In genomic region chr10:58370559-58370958, GRCm38 (mm10) we compare ENCODE assay signal across 7 mouse cellular contexts. TPM values are rescaled to one million over a fixed set of nuclear protein-coding genes. Genes with fewer than 3 reads are reported as not detected.
DNase-seq lines count a peak whose midpoint lies in the region; ATAC-seq and TF ChIP-seq lines count a peak whose summit lies in the region.

No protein-coding gene starts in this region.

- H3K4me2 ChIP-seq in kidney, embryonic 15.5 days: no peak overlapping the region
- H3K4me2 ChIP-seq in liver, embryonic 13.5 days: peak overlapping the region; percentile 75

- TF ChIP-seq RAD21 in MEL (IDR thresholded peaks at IDR 0.05; ENCODE audit: low read depth, low read length): no peak

- TF ChIP-seq POLR2A in MEL (IDR thresholded peaks at IDR 0.05; ENCODE audit: control insufficient read depth in 1 of 2, insufficient read depth in 1 of 2, low read depth in 1 of 2, low read length in 2 of 2, poor library complexity in 1 of 2): no peak
- no peak for TF ChIP-seq POLR2A in embryonic fibroblast, embryonic 13.5 days (IDR thresholded peaks at IDR 0.05; ENCODE audit: low read depth, low read length)

- TF ChIP-seq EP300 in MEL (IDR thresholded peaks at IDR 0.05; ENCODE audit: low read depth in 1 of 2, low read length in 2 of 2): peak in 1 of 2 experiments; percentile 32; a peak in 1 of 4 replicates

- no peaks in the 10 kb centered on the region for H3K36me3 ChIP-seq in kidney, embryonic 15.5 days
- peaks cover 0 to 45% of the 10 kb centered on the region in 2 experiments; a peak in 2 of 4 replicates for H3K36me3 ChIP-seq in MEL (ENCODE audit: control insufficient read depth in 1 of 2, insufficient read depth in 2 of 2, low read length in 2 of 2)
- H3K36me3 ChIP-seq in liver, embryonic 13.5 days: no peaks in the 10 kb centered on the region; the same call in 1 of the 2 replicates

- peak overlapping the region; percentile 74 for H3K27ac ChIP-seq in kidney, embryonic 15.5 days
- peak overlapping the region; percentile 85 for H3K27ac ChIP-seq in MEL (ENCODE audit: control insufficient read depth, low read depth, low read length)
- peak overlapping the region; percentile 49 for H3K27ac ChIP-seq in embryonic fibroblast, embryonic 13.5 days (ENCODE audit: insufficient read depth, low read length)
- H3K27ac ChIP-seq in liver, embryonic 13.5 days: peak overlapping the region; percentile 95

- no peak for DNase-seq in kidney, postnatal 25 days
- DNase-seq in MEL (ENCODE audit: low read depth, low spot score): no peak
- DNase-seq in liver, embryonic 13.5 days: no peak
- no peak for DNase-seq in layer of hippocampus, adult 9-11 months

- no peak for ATAC-seq in kidney, embryonic 15.5 days (replicated peaks; ENCODE audit: low FRiP score)
- peak; percentile 67 for ATAC-seq in liver, embryonic 13.5 days (ENCODE audit: low read depth)
- ATAC-seq in cerebellum, adult (ENCODE audit: insufficient number of reproducible peaks, low FRiP score, low TSS enrichment): no peak

- peaks cover 12% of the 10 kb centered on the region for H3K79me2 ChIP-seq in MEL (ENCODE audit: control insufficient read depth, insufficient read depth, low read length, poor library complexity)

- H3K4me3 ChIP-seq in kidney, embryonic 15.5 days (replicated peaks): no peak overlapping the region
- 0 out of 4 replicates have a peak overlapping the region, but pooled peaks of 1 of the 2 experiments have one; percentile 4 for H3K4me3 ChIP-seq in MEL (ENCODE audit: control insufficient read depth in 1 of 2, insufficient read depth in 1 of 2, low read depth in 2 of 2, low read length in 2 of 2)
- no peak overlapping the region for H3K4me3 ChIP-seq in embryonic fibroblast, embryonic 13.5 days (ENCODE audit: insufficient read depth, low read length)
- H3K4me3 ChIP-seq in liver, embryonic 13.5 days (replicated peaks): peak overlapping the region; percentile 75; the same call in 1 of the 2 replicates

- H3K9me3 ChIP-seq in kidney, embryonic 15.5 days (replicated peaks): no peaks in the 10 kb centered on the region
- no peaks in the 10 kb centered on the region for H3K9me3 ChIP-seq in MEL (replicated peaks; ENCODE audit: insufficient read depth, low read length)
- no peaks in the 10 kb centered on the region for H3K9me3 ChIP-seq in liver, embryonic 13.5 days (replicated peaks)

- H3K27me3 ChIP-seq in kidney, embryonic 15.5 days: no peaks in the 10 kb centered on the region
- H3K27me3 ChIP-seq in MEL (ENCODE audit: control insufficient read depth in 1 of 2, insufficient read depth in 2 of 2, low read length in 2 of 2): no peaks in the 10 kb centered on the region
- no peaks in the 10 kb centered on the region for H3K27me3 ChIP-seq in liver, embryonic 13.5 days

- no peak overlapping the region for H3K9ac ChIP-seq in kidney, embryonic 15.5 days
- peak overlapping the region; percentile 31 for H3K9ac ChIP-seq in MEL (ENCODE audit: control insufficient read depth, low read depth, low read length, poor library complexity, severe bottlenecking)
- peak overlapping the region; percentile 86 for H3K9ac ChIP-seq in liver, embryonic 13.5 days

- TF ChIP-seq CTCF in MEL (IDR thresholded peaks at IDR 0.05 in 2 of 3, conservative IDR thresholded peaks at IDR 0.05 in 1 of 3; ENCODE audit: control insufficient read depth in 1 of 3, insufficient read depth in 1 of 3, low read depth in 2 of 3, low read length in 3 of 3, poor library complexity in 1 of 3, severe bottlenecking in 1 of 3): no peak
- no peak for TF ChIP-seq CTCF in embryonic fibroblast, embryonic 13.5 days (IDR thresholded peaks at IDR 0.05; ENCODE audit: borderline replicate concordance, insufficient read depth, low read length)

- H3K4me1 ChIP-seq in kidney, embryonic 15.5 days: peaks cover 30% of the 10 kb centered on the region
- H3K4me1 ChIP-seq in MEL (ENCODE audit: control insufficient read depth in 1 of 2, insufficient read depth in 2 of 2, low read length in 2 of 2): peaks cover 25 to 30% of the 10 kb centered on the region in 2 experiments
- H3K4me1 ChIP-seq in embryonic fibroblast, embryonic 13.5 days (ENCODE audit: control insufficient read depth, insufficient read depth, low read length): peaks cover 9% of the 10 kb centered on the region; the same call in 1 of the 2 replicates
- peaks cover 88% of the 10 kb centered on the region for H3K4me1 ChIP-seq in liver, embryonic 13.5 days (replicated peaks)

TF ChIP-seq in MEL, 35 proteins besides CTCF, POLR2A, EP300 and RAD21:
- TF ChIP-seq ETS1 (IDR thresholded peaks at IDR 0.05; ENCODE audit: low read depth, low read length) (peak; percentile 35; the same call in 1 of the 2 replicates), GATA1 (IDR thresholded peaks at IDR 0.05; ENCODE audit: low read depth, low read length) (peak; percentile 41), CHD1 (IDR thresholded peaks at IDR 0.05; ENCODE audit: low read depth, low read length) (0 out of 2 replicates have a peak, but pooled peaks have one; percentile 25), TCF12 (IDR thresholded peaks at IDR 0.05; ENCODE audit: low read depth, low read length) (0 out of 2 replicates have a peak, but pooled peaks have one; percentile 4), SIN3A (IDR thresholded peaks at IDR 0.05; ENCODE audit: low read length) (no peak), NELFE (IDR thresholded peaks at IDR 0.05; ENCODE audit: low read depth, low read length) (no peak)

RNA-seq across cellular contexts. Expression of gene Lims1, which starts 47.3 kb away (rescaled TPM):
- polyA plus RNA-seq in kidney, embryonic 15.5 days (2015; fragmentation: Nextera tagmentation; extraction: Ambion mirVana): 149 and 157 TPM in 2 replicates
- 28.5 and 32.4 TPM in 2 replicates for total RNA-seq in MEL (2012; rRNA removed)
- polyA plus RNA-seq in MEL (2012; ENCODE audit: insufficient read depth in 1 of 2, insufficient read length in 2 of 2, low read depth in 1 of 2, low replicate concordance in 2 of 2, missing spikeins in 1 of 2): 10 to 100 TPM in 1 of 2 experiments, not detected in 1; 24.9 TPM
- polyA plus RNA-seq in embryonic fibroblast, embryonic 13.5 days (2011; ENCODE audit: insufficient read length, low read depth, missing spikeins): 160 and 170 TPM in 2 replicates
- polyA plus RNA-seq in liver, embryonic 13.5 days (2015; fragmentation: Nextera tagmentation; extraction: Ambion mirVana): 107 and 118 TPM in 2 replicates
